Mouse (Mus musculus) testis, adult 2 months (tissue): ENCODE data around the gene Bicral.

ENCODE experiments used
- CTCF ChIP-seq: fragments of 200-500 bp; IDR thresholded peaks from 2 replicates; pipeline ENCODE4 v1.5.1; 2012; ENCODE audit warnings: low read depth, mild to moderate bottlenecking, inconsistent platforms, low read length, moderate library complexity; ENCODE audit not compliant: control insufficient read depth, insufficient read depth, insufficient replicate concordance
- POLR2A ChIP-seq: fragments of 200-500 bp; IDR thresholded peaks from 2 replicates; pipeline ENCODE4 v1.6.1; 2012; ENCODE audit warnings: low read depth, mild to moderate bottlenecking, inconsistent platforms, low read length, moderate library complexity; ENCODE audit not compliant: control insufficient read depth

DNA sequence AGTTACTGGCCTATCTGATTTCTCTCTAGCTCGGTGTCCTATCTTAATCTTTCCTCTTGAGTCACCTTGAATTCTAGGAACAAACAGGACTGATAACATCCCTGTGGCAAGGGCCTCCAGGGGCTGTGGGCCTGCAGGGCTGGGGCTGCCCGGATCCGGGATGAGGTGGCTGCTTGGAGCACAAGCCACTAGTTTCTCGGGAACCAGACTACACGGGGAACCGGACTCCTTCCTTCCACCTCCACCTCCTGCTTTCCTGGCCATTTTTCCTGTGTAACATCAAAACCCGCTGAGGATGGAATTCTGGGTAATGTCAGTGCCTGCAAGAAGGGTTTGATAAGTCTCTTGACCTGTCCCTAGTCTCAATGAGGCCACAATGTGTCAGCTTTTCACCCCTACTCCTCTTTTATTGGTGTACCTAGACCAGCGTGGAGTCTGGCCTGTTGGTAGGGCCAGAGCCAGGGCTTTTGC is 3.6 kb downstream of the Bicral start:
- TF ChIP-seq CTCF (no peak), POLR2A (no peak)
